Mouse (Mus musculus) olfactory bulb, adult 2 months (tissue): Measurements from ENCODE around the gene Pgr.

Source experiments
- CTCF ChIP-seq: fragments of 200-500 bp; IDR thresholded peaks from 2 replicates; pipeline ENCODE4 v1.5.1; 2012; ENCODE audit warnings: low read depth, mild to moderate bottlenecking, low read length, moderate library complexity; ENCODE audit not compliant: insufficient read depth
- POLR2A ChIP-seq: fragments of 200-500 bp; IDR thresholded peaks from 2 replicates; pipeline ENCODE4 v1.6.1; 2012; ENCODE audit warnings: mild to moderate bottlenecking, low read depth, low read length, moderate library complexity; ENCODE audit not compliant: insufficient read depth

DNA sequence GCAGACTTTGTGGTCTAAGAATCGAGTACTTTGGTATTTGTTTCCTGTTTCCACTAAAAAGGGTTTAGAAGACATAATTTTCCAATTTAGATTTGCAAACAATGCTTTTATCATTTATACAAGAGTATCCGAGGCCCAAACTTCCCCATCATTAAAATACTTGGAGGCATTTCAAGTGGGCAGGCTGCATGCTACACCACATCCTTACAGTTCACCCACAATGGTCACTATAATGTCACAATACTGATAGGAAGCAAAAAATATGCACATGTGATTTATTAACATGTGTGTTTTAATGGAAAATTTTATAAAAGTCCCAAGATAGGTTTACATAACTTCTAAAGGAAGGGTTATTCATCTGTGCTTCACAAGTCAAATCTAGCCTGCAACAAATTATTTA lies 96.9 kb downstream of the Pgr start:
- no peak for TF ChIP-seq CTCF
- no peak for TF ChIP-seq POLR2A
